Mouse (Mus musculus): ENCODE measurements around the gene Fndc9. TPM values are rescaled to one million over a fixed set of nuclear protein-coding genes. Genes with fewer than 3 reads are reported as not detected.

The Fndc9 gene
- polyA plus RNA-seq, 1 experiment, result 0.39 TPM

DNA sequence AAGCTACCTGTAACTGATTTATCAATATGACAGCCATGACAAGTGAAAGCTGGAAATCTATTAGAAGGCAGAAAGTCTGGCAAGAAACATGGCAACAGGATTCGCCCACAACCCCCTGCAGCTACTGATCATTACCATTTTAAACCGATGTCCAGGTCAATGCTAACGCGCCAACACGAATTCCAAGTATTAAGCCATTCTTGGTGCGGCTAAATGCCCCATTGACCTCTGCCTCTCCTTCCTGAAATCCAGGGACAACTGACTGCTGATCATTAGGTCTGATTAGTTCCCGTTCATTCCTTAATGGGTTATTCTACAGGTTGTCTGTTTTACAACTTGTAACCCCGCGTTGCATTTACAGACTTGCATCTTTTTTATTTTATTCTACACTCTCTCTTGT lies 17.6 kb upstream of the Fndc9 start:
- no peaks in the 10 kb centered on the region for H3K27me3 ChIP-seq (ENCODE audit: control insufficient read depth, insufficient read depth, low read length)
- H3K4me3 ChIP-seq (replicated peaks; ENCODE audit: insufficient read depth, low read depth, low read length), result no peak overlapping the region
- no peak for TF ChIP-seq POLR2A (IDR thresholded peaks at IDR 0.05; ENCODE audit: borderline replicate concordance, insufficient read depth, low read length)
- no peak for TF ChIP-seq CTCF (IDR thresholded peaks at IDR 0.05; ENCODE audit: borderline replicate concordance, insufficient read depth, low read depth, low read length)
- H3K4me1 ChIP-seq (ENCODE audit: control insufficient read depth, insufficient read depth, low read length), result peaks cover 3% of the 10 kb centered on the region; the same call in 1 of the 2 replicates
- H3K27ac ChIP-seq (ENCODE audit: insufficient read depth, low read length), result no peak overlapping the region
- WGBS, result 76% methylated on average over 9 of the region's 9 CpGs
- no peak for DNase-seq

DNA sequence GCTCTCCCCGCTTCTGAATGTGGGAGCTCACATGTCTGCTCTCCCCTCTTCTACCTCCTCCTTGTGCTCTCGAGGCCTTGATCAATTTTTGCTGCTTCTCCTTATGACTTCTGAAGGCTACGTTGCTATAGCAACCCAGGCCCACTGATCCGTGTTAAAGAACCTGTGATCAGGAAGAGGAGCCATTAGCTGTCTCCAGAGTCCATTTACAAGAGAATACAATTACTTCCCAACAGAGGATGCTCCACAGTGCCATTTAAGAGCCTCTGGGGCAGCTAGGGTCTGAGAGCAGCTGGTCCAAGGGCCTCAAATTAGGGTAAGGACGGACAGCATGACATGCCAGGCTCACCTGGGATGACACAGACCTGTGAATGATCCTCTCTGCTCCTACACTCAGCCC lies 16.7 kb upstream of the Fndc9 start:
- TF ChIP-seq POLR2A (IDR thresholded peaks at IDR 0.05; ENCODE audit: borderline replicate concordance, insufficient read depth, low read length) (no peak), CTCF (IDR thresholded peaks at IDR 0.05; ENCODE audit: borderline replicate concordance, insufficient read depth, low read depth, low read length) (no peak)
- no peak for DNase-seq
- no peaks in the 10 kb centered on the region for H3K27me3 ChIP-seq (ENCODE audit: control insufficient read depth, insufficient read depth, low read length)
- peak overlapping the region; percentile 52; the same call in 1 of the 2 replicates for H3K27ac ChIP-seq (ENCODE audit: insufficient read depth, low read length)
- WGBS, result 22% methylated on average over 5 of the region's 5 CpGs
- H3K4me3 ChIP-seq (replicated peaks; ENCODE audit: insufficient read depth, low read depth, low read length), result no peak overlapping the region
- peaks cover 3% of the 10 kb centered on the region; the same call in 1 of the 2 replicates for H3K4me1 ChIP-seq (ENCODE audit: control insufficient read depth, insufficient read depth, low read length)

DNA sequence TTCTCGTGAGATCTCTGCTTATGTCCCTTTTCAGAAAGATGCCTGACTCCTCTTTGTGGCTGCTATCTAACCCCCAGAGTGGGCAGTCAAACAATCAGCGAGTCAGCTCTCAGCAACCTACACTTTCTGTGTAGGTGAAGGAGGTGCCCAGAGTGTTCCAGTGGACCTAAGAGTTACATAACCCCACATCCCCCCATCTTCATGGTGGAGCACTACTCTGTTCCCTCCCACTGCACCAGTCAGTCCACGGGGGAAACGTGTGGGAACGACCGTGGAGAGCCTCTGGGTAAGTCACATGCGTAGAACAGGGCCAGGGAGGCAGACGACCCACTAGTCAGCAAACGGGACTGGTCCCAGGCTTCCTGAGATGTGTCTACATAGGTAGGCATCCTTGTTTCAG lies 16.0 kb upstream of the Fndc9 start:
- no peak overlapping the region for H3K4me3 ChIP-seq (replicated peaks; ENCODE audit: insufficient read depth, low read depth, low read length)
- peaks cover 3% of the 10 kb centered on the region; the same call in 1 of the 2 replicates for H3K4me1 ChIP-seq (ENCODE audit: control insufficient read depth, insufficient read depth, low read length)
- WGBS, result 74% methylated on average over 9 of the region's 9 CpGs
- peak overlapping the region; percentile 20; the same call in 1 of the 2 replicates for H3K27ac ChIP-seq (ENCODE audit: insufficient read depth, low read length)
- no peaks in the 10 kb centered on the region for H3K27me3 ChIP-seq (ENCODE audit: control insufficient read depth, insufficient read depth, low read length)
- DNase-seq, result no peak
- TF ChIP-seq POLR2A (IDR thresholded peaks at IDR 0.05; ENCODE audit: borderline replicate concordance, insufficient read depth, low read length), result no peak
- no peak for TF ChIP-seq CTCF (IDR thresholded peaks at IDR 0.05; ENCODE audit: borderline replicate concordance, insufficient read depth, low read depth, low read length)

DNA sequence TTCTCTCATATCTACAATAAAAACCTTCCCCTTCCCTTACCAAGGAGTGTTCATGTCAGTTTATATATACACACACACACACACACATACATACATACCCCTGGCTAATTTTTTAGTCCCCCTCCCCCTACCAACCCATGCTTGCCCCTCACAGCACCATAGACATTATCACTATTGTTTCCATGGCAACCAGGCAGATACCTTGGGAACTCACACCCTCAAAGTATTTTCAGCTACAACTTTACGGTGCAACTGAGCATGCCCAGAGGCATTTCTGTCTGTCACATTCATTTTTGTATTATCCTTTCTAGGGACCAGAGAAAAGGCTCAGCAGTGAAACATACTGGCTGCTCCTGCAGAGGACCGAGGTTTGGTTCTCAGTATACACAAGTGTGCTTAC lies 15.1 kb upstream of the Fndc9 start:
- no peaks in the 10 kb centered on the region; the same call in 1 of the 2 replicates for H3K4me1 ChIP-seq (ENCODE audit: control insufficient read depth, insufficient read depth, low read length)
- no peak overlapping the region for H3K27ac ChIP-seq (ENCODE audit: insufficient read depth, low read length)
- no peaks in the 10 kb centered on the region for H3K27me3 ChIP-seq (ENCODE audit: control insufficient read depth, insufficient read depth, low read length)
- TF ChIP-seq POLR2A (IDR thresholded peaks at IDR 0.05; ENCODE audit: borderline replicate concordance, insufficient read depth, low read length) (no peak), CTCF (IDR thresholded peaks at IDR 0.05; ENCODE audit: borderline replicate concordance, insufficient read depth, low read depth, low read length) (no peak)
- no peak for DNase-seq
- H3K4me3 ChIP-seq (replicated peaks; ENCODE audit: insufficient read depth, low read depth, low read length), result no peak overlapping the region
- WGBS, result 76% methylated on average over 2 of the region's 2 CpGs

DNA sequence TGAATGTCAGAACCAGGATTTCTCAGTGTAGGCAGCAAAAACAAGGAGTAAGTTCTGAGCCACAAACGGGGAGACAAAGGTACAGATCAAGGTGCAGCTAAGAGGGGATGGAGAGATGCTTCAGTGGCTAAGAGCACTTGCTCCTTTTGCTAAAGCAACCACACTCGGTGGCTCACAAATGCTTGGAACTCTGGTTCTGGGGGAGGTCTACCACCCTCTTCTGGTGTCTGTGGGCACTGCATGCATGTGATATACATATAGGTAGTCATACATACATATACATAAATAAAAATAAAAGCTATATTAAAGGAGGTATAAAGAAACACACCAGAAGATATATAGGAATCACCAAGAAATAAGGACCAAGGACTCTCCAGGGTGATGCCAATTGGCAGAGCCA lies 11.8 kb upstream of the Fndc9 start:
- no peak overlapping the region for H3K27ac ChIP-seq (ENCODE audit: insufficient read depth, low read length)
- TF ChIP-seq CTCF (IDR thresholded peaks at IDR 0.05; ENCODE audit: borderline replicate concordance, insufficient read depth, low read depth, low read length) (peak; percentile 22; the same call in 1 of the 2 replicates), POLR2A (IDR thresholded peaks at IDR 0.05; ENCODE audit: borderline replicate concordance, insufficient read depth, low read length) (no peak)
- no peak overlapping the region for H3K4me3 ChIP-seq (replicated peaks; ENCODE audit: insufficient read depth, low read depth, low read length)
- 69% methylated on average over 2 of the region's 2 CpGs for WGBS
- DNase-seq, result no peak
- H3K4me1 ChIP-seq (ENCODE audit: control insufficient read depth, insufficient read depth, low read length), result no peaks in the 10 kb centered on the region; the same call in 1 of the 2 replicates
- H3K27me3 ChIP-seq (ENCODE audit: control insufficient read depth, insufficient read depth, low read length), result no peaks in the 10 kb centered on the region

DNA sequence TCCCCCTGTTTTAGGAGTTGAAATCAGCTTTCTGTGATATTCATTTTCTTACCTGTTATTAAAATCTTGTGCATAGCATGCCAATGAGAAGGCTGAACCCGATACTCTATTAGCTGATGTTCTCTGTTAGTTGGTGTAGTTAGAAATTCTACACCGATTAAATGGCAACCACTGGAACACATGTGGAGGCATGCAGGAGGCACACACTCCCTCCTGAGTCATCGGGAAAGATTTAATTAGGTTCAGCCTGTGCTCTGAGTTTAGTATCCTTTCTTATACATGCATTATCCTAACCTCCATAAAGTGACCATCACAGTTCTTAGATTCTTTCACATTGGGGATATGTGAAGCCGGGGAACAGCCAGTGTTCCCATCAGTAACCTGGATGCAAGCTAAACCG lies 10.0 kb upstream of the Fndc9 start:
- no peak for TF ChIP-seq CTCF (IDR thresholded peaks at IDR 0.05; ENCODE audit: borderline replicate concordance, insufficient read depth, low read depth, low read length)
- TF ChIP-seq POLR2A (IDR thresholded peaks at IDR 0.05; ENCODE audit: borderline replicate concordance, insufficient read depth, low read length), result no peak
- 86% methylated on average over 5 of the region's 5 CpGs for WGBS
- DNase-seq, result no peak
- H3K4me1 ChIP-seq (ENCODE audit: control insufficient read depth, insufficient read depth, low read length), result no peaks in the 10 kb centered on the region
- H3K27me3 ChIP-seq (ENCODE audit: control insufficient read depth, insufficient read depth, low read length), result no peaks in the 10 kb centered on the region
- H3K27ac ChIP-seq (ENCODE audit: insufficient read depth, low read length), result no peak overlapping the region
- H3K4me3 ChIP-seq (replicated peaks; ENCODE audit: insufficient read depth, low read depth, low read length), result no peak overlapping the region

DNA sequence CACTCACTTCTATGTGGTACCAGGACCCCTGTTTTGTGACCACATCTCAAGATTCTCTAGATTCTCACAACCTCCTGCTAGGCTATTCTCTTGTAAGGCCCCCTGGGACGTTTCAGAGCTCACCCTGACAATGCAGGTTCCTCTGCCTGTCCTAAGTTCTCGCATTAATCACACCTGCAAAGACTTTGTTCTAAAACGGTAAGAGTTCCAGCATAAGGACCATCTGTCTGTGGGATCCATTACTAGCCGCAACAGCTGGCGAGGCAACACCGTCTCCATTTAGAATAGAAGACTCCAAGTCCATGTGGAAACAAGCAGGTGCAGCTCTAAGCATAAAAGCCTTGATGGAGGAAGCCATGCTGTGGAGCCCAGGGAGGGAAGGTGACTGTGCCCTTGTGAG lies 5.1 kb upstream of the Fndc9 start:
- TF ChIP-seq CTCF (IDR thresholded peaks at IDR 0.05; ENCODE audit: borderline replicate concordance, insufficient read depth, low read depth, low read length) (no peak), POLR2A (IDR thresholded peaks at IDR 0.05; ENCODE audit: borderline replicate concordance, insufficient read depth, low read length) (no peak)
- 54% methylated on average over 6 of the region's 6 CpGs for WGBS
- H3K27ac ChIP-seq (ENCODE audit: insufficient read depth, low read length), result no peak overlapping the region
- H3K4me1 ChIP-seq (ENCODE audit: control insufficient read depth, insufficient read depth, low read length), result no peaks in the 10 kb centered on the region
- H3K4me3 ChIP-seq (replicated peaks; ENCODE audit: insufficient read depth, low read depth, low read length), result no peak overlapping the region
- no peak for DNase-seq
- no peaks in the 10 kb centered on the region for H3K27me3 ChIP-seq (ENCODE audit: control insufficient read depth, insufficient read depth, low read length)

DNA sequence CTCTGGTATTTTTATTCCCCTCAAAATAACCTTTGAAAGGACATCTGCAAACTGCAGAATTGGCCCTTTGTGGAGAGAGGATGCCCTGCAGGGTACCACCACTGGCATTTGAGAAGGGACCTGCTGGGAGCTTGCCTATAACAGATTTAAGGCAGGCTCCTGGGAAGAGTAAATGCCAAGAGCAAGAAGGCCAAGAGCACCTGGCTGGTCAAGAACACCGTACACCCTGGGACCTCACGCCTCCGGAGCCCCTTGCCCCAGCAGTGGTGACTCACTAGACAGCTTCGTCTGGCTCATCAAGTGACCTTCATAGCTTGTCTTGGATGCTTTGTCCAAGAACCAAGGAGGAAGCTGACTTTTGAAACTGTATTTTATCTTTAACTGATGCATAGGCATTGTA lies 2.5 kb upstream of the Fndc9 start:
- no peak for DNase-seq
- Histone ChIP-seq H3K4me3 (replicated peaks; ENCODE audit: insufficient read depth, low read depth, low read length) (no peak overlapping the region), H3K27me3 (ENCODE audit: control insufficient read depth, insufficient read depth, low read length) (no peaks in the 10 kb centered on the region), H3K4me1 (ENCODE audit: control insufficient read depth, insufficient read depth, low read length) (no peaks in the 10 kb centered on the region), H3K27ac (ENCODE audit: insufficient read depth, low read length) (no peak overlapping the region)
- 60% methylated on average over 4 of the region's 4 CpGs for WGBS
- TF ChIP-seq CTCF (IDR thresholded peaks at IDR 0.05; ENCODE audit: borderline replicate concordance, insufficient read depth, low read depth, low read length) (no peak), POLR2A (IDR thresholded peaks at IDR 0.05; ENCODE audit: borderline replicate concordance, insufficient read depth, low read length) (no peak)
